8 mouse cellular contexts compared by ENCODE assay signal in the genomic region with DNA sequence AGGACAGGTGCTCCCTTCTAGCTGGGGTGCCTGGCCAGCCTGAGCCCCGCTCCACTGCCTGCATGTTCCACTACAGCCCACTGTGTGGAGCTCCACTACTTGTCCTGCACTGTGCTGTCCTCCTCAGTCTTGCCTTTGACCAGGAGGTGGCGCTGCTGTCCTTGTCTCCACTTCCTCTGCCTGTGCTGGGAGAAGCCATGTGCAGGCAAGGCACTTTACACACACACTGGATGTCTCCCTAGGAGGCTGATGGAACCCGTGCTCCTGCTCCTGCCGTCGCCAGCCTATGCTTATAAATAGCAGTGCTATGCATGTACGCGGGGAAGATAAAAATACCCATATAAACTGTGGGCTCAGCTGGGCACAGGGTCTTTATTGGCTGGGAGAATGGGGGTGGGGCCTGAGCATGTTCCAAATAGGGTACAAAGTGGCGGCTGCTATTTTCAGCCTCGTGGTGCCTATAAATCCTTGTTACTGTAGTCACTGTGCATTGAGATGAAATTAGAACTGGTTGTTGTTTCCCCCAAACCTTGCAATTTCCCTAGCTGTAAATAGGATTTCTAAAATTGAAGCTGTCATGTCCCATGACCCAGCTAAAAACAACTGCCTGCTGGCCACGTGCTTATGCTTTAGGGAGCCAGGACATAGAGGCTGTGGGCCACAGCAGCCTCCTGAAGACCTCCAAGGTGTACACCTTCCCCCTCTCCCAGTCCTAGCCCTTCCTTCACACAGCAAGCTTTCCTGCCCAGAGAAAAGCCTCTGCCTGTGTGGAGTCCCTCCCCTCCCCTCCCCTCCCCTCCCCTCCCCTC. TPM values are rescaled to one million over a fixed set of nuclear protein-coding genes. Genes with fewer than 3 reads are reported as not detected.
DNase-seq lines count a peak whose midpoint lies in the region; ATAC-seq and TF ChIP-seq lines count a peak whose summit lies in the region.

No protein-coding gene starts in this region.

- H3K4me1 ChIP-seq in cortical plate, adult 2 months (ENCODE audit: control insufficient read depth, insufficient read depth, low read length): peaks cover 3% of the 10 kb centered on the region

- TF ChIP-seq CTCF in cortical plate, adult 2 months (IDR thresholded peaks at IDR 0.05; ENCODE audit: extremely low read depth, insufficient read depth, low read length): peak; percentile 100

- no peak overlapping the region for H3K4me3 ChIP-seq in cortical plate, adult 2 months (ENCODE audit: insufficient read depth, low read length)

- peak; percentile 47; the same call in 1 of the 2 replicates for TF ChIP-seq POLR2A in cortical plate, adult 2 months (IDR thresholded peaks at IDR 0.05; ENCODE audit: extremely low read depth, insufficient read depth, low read length)

- no peak overlapping the region for H3K27ac ChIP-seq in cortical plate, adult 2 months (ENCODE audit: insufficient read depth, low read length)

- peak; percentile 98 for ATAC-seq in activated CD4-positive, CD25-positive, alpha-beta regulatory T cell, adult 4 months
- ATAC-seq in megakaryocyte, adult 5-6 weeks (ENCODE audit: poor library complexity, severe bottlenecking): peak; percentile 100

- peak; percentile 95 for DNase-seq in gastrocnemius, postnatal 10 days
- peak; percentile 98 for DNase-seq in induced T-regulatory cell, adult 2 months (ENCODE audit: low read depth)
- DNase-seq in left cerebral cortex, adult 8-10 months (ENCODE audit: low spot score in 2 of 2): peak; percentile 90 to 98
- peak; percentile 98 for DNase-seq in right cerebral cortex, adult 18-20 months
- peak; percentile 87 for DNase-seq in urinary bladder, adult 2 months (ENCODE audit: low spot score)

RNA-seq across cellular contexts. Expression of gene Slc16a8, which starts 11.1 kb away (rescaled TPM):
- polyA plus RNA-seq in activated CD4-positive, CD25-positive, alpha-beta regulatory T cell, adult 4 months (2017; shearing (Covaris generic)): not detected
- 0.15 TPM in 1 of 2 replicates, not detected in the other for polyA plus RNA-seq in cortical plate, adult 2 months (2012; rRNA removed)
- under 1 TPM in 1 of 2 experiments, not detected in 1; 0.14 TPM for total RNA-seq in gastrocnemius, postnatal 10 days (2021)
- total RNA-seq in left cerebral cortex, adult 8-10 months (2022): under 1 TPM in 3 of 4 experiments, not detected in 1; 0.53 to 0.91 (median 0.57) TPM
- not detected in 2 replicates for total RNA-seq in megakaryocyte, adult 5-6 weeks (2015)
- total RNA-seq in megakaryocyte, adult 5-6 weeks (2017): not detected in 2 replicates
- 0.04 and 0.21 TPM in 2 replicates for polyA plus RNA-seq in urinary bladder, adult 2 months (2012; rRNA removed)

RNA-seq across cellular contexts. Expression of gene Gm49486, which starts 14.2 kb away (rescaled TPM):
- under 1 TPM; 0.16 to 0.34 TPM for polyA plus RNA-seq in activated CD4-positive, CD25-positive, alpha-beta regulatory T cell, adult 4 months (2017; shearing (Covaris generic))
- polyA plus RNA-seq in cortical plate, adult 2 months (2012; rRNA removed): 0.72 and 1.2 TPM in 2 replicates
- under 1 TPM; 0.45 to 0.54 TPM for total RNA-seq in gastrocnemius, postnatal 10 days (2021)
- 1 to 10 TPM in 1 of 4 experiments, under 1 TPM in 3; 0.18 to 1.2 (median 0.63) TPM for total RNA-seq in left cerebral cortex, adult 8-10 months (2022)
- total RNA-seq in megakaryocyte, adult 5-6 weeks (2015): 0.16 and 0.20 TPM in 2 replicates
- not detected in 2 replicates for total RNA-seq in megakaryocyte, adult 5-6 weeks (2017)
- polyA plus RNA-seq in urinary bladder, adult 2 months (2012; rRNA removed): 0.96 and 1.1 TPM in 2 replicates

RNA-seq across cellular contexts. Expression of gene Pick1, which starts 14.5 kb away (rescaled TPM):
- polyA plus RNA-seq in activated CD4-positive, CD25-positive, alpha-beta regulatory T cell, adult 4 months (2017; shearing (Covaris generic)): 1 to 10 TPM; 7.2 to 9.7 TPM
- polyA plus RNA-seq in cortical plate, adult 2 months (2012; rRNA removed): 82.6 and 90.5 TPM in 2 replicates
- 10 to 100 TPM; 21.4 to 24.8 TPM for total RNA-seq in gastrocnemius, postnatal 10 days (2021)
- 10 to 100 TPM; 47.2 to 56.8 (median 52.7) TPM for total RNA-seq in left cerebral cortex, adult 8-10 months (2022)
- 2.8 and 3.0 TPM in 2 replicates for total RNA-seq in megakaryocyte, adult 5-6 weeks (2015)
- 4.5 and 5.1 TPM in 2 replicates for total RNA-seq in megakaryocyte, adult 5-6 weeks (2017)
- polyA plus RNA-seq in urinary bladder, adult 2 months (2012; rRNA removed): 33.3 and 41.7 TPM in 2 replicates

RNA-seq across cellular contexts. Expression of gene Baiap2l2, which starts 41.9 kb away (rescaled TPM):
- polyA plus RNA-seq in activated CD4-positive, CD25-positive, alpha-beta regulatory T cell, adult 4 months (2017; shearing (Covaris generic)): under 1 TPM in 1 of 2 experiments, not detected in 1; 0.66 TPM
- 4.6 and 4.7 TPM in 2 replicates for polyA plus RNA-seq in cortical plate, adult 2 months (2012; rRNA removed)
- total RNA-seq in gastrocnemius, postnatal 10 days (2021): 1 to 10 TPM; 3.1 to 3.6 TPM
- 10 to 100 TPM in 3 of 4 experiments, 1 to 10 TPM in 1; 3.1 to 14.2 (median 11.4) TPM for total RNA-seq in left cerebral cortex, adult 8-10 months (2022)
- total RNA-seq in megakaryocyte, adult 5-6 weeks (2015): not detected in 2 replicates
- not detected in 2 replicates for total RNA-seq in megakaryocyte, adult 5-6 weeks (2017)
- 4.5 and 4.8 TPM in 2 replicates for polyA plus RNA-seq in urinary bladder, adult 2 months (2012; rRNA removed)
